Mouse (Mus musculus): ENCODE results near the gene Olfr807. TPM values are rescaled to one million over a fixed set of nuclear protein-coding genes. Genes with fewer than 3 reads are reported as not detected.

The Olfr807 gene
- polyA plus RNA-seq (2017; shearing (Covaris generic)) = under 1 TPM in 1 of 2 experiments, not detected in 1; 0.82 TPM

DNA sequence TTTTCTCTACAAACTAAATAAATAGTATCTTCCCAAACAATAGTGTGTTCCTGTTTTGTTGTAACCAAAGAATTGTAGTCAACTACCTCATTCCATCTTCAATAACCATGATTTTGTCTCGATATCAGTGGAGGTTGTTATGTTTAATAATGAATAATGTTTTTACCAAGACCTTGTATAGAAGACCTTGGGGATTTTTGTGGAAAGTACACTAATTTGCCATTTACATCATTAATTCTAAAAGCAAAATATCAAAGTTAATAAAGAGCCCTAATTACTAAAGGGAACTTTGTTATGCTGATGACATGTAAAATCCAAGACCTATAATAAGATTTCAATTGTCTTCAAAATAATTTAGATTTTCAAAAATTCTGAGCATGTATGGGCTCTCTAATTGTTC lies at the start of gene Olfr807:
TSS of gene Olfr807 (minus strand) at position 101 of the 400 bp plus-strand sequence.

DNA sequence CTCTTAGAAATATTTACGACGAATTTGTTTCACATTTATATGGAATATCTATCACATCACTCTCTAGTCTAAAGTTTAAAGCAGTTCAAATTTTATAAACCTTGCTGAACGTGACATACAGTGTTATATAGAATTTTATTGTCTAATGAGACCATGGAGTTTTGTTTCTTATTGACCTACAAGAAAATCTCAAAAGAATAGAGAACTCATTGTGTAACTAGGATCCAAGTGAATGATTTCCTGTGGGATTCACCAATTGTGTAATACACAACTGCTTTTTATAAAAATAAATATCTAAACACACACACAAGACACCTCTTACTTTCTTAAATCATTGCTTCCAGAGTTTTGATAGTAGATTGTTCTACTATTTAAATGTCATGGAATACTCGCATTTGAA lies 46.7 kb upstream of the Olfr807 start, which contains the start of gene Olfr811:
TSS of gene Olfr811 (minus strand) at position 101 of the 400 bp plus-strand sequence.

DNA sequence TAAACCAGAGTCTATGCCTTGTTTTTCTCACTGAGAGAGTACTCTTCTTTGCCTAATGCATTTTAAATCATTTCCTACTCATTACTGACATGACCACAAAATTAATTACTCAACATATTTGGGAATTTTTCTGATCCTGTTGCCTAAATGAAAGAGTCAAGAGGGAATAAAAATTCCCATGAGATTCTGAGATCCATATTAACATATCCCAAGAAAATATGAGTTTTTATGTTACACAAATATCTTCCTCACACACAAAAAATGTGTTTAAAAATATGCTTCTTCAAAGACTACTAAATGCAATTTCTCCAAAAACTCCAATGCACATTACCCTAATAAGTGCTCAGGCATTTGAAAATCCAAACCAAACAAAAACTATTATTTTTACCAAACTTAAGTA lies 37.2 kb upstream of the Olfr807 start, which contains the start of gene Olfr810:
TSS of gene Olfr810 (minus strand) at position 101 of the 400 bp plus-strand sequence.

DNA sequence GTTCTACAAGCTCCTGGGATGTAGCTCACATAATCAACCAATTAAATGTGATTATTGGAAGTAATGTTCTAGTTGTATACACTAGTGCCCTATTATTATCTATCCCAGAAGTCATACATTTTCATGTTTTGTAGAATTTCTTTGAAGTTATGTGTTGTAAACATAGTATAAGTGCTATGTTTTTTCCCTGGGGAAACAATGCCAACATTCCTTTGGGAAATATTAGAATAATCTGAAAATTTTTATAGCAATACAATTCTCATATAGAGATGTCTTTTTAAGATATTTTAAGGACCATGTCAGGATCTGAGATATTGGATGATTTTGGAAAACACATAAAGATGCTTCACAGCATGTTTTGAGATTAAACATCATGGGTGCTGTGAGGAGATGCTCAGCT lies 16.7 kb upstream of the Olfr807 start, which contains the start of gene Olfr809:
TSS of gene Olfr809 (plus strand) at position 301 of the 400 bp plus-strand sequence.

DNA sequence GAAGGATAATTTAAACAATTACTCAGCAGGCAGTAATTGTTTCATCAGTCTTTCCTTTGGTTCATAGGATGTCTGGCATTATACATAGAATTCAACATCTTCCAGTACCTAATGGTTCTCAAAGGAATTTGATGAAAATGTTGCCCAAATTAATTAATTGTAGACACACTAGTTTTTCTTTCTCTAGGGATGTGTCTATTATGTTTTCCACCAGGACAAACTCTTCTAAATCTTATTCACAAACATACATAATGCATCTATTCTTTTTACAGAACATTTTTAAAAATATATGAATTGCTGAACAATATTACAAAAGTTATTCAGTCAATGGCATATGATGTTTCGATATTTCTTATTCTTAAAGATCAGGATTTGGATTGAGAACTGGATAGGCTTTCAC lies 7.6 kb upstream of the Olfr807 start, which contains the start of gene Olfr808:
TSS of gene Olfr808 (plus strand) at position 301 of the 400 bp plus-strand sequence.

DNA sequence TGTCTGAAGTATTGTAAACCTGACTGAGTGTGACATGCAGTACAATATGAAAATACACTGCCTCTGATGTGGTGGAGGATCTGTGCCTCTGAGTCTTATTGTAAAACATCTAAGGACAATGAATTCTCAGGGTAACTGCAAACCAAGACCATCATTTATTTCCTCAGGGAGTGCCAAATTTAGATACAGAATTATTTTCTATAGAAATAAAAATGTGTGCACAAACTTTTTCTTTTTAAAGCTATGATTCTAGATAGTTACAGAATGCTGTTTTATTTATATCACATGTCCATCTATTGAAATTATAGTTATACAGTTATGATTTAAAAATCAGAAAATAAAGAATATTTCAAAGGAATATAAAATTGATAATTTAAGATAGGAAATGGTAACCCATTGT lies 15.8 kb downstream of the Olfr807 start, which contains the start of gene Olfr806:
TSS of gene Olfr806 (minus strand) at position 101 of the 400 bp plus-strand sequence.

DNA sequence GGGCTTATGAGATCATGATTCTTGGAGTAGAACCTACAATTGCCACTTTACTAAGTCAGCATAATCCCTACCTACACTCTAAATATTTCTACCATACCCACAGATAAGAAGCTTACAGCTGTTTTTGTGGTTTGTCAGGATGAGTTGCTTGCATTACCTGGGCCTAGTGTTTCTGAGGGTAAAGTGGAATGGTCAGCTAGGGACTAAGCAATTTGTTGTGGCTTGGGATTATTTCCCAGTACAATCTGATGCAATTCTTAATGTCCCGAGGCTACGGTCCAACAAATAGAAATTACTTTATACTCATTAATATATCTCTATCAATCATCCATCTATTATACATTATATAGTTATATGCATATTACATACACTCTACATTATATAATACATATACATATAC lies 28.3 kb downstream of the Olfr807 start, which contains the start of gene Olfr805:
TSS of gene Olfr805 (minus strand) at position 101 of the 400 bp plus-strand sequence.

Other genes starting within 250 kb of the Olfr807 start
- gene Olfr791, start 236.0 kb downstream of the Olfr807 start, polyA plus RNA-seq (2017; shearing (Covaris generic)) = under 1 TPM in 1 of 2 experiments, not detected in 1; 0.48 TPM
- under 1 TPM in 1 of 2 experiments, not detected in 1; 0.31 TPM for gene Olfr792, start 218.6 kb downstream of the Olfr807 start, polyA plus RNA-seq (2017; shearing (Covaris generic))
- gene Olfr794, start 190.1 kb downstream of the Olfr807 start, polyA plus RNA-seq (2017; shearing (Covaris generic)) = not detected
- not detected for gene Olfr796, start 145.2 kb downstream of the Olfr807 start, polyA plus RNA-seq (2017; shearing (Covaris generic))
- 1 to 10 TPM in 1 of 2 experiments, under 1 TPM in 1; 0.13 to 1.1 TPM for gene Olfr798, start 129.9 kb downstream of the Olfr807 start, polyA plus RNA-seq (2017; shearing (Covaris generic))
- gene Olfr799, start 120.3 kb downstream of the Olfr807 start, polyA plus RNA-seq (2017; shearing (Covaris generic)) = under 1 TPM in 1 of 2 experiments, not detected in 1; 0.43 TPM
- gene Olfr800, start 100.1 kb downstream of the Olfr807 start, polyA plus RNA-seq (2017; shearing (Covaris generic)) = not detected
- 1 to 10 TPM in 1 of 2 experiments, under 1 TPM in 1; 0.27 to 2.8 TPM for gene Olfr801, start 83.9 kb downstream of the Olfr807 start, polyA plus RNA-seq (2017; shearing (Covaris generic))
- gene Olfr802, start 69.6 kb downstream of the Olfr807 start, polyA plus RNA-seq (2017; shearing (Covaris generic)) = under 1 TPM in 1 of 2 experiments, not detected in 1; 0.13 TPM
- gene Olfr803, start 63.5 kb downstream of the Olfr807 start, polyA plus RNA-seq (2017; shearing (Covaris generic)) = not detected
- under 1 TPM; 0.02 to 0.07 TPM for gene Olfr804, start 54.6 kb downstream of the Olfr807 start, polyA plus RNA-seq (2017; shearing (Covaris generic))
- gene Olfr805, start 28.4 kb downstream of the Olfr807 start, polyA plus RNA-seq (2017; shearing (Covaris generic)) = not detected
- not detected for gene Olfr806, start 15.9 kb downstream of the Olfr807 start, polyA plus RNA-seq (2017; shearing (Covaris generic))
- not detected for gene Olfr808, start 7.7 kb upstream of the Olfr807 start, polyA plus RNA-seq (2017; shearing (Covaris generic))
- gene Olfr809, start 16.8 kb upstream of the Olfr807 start, polyA plus RNA-seq (2017; shearing (Covaris generic)) = under 1 TPM; 0.07 to 0.22 TPM
- not detected for gene Olfr810, start 37.1 kb upstream of the Olfr807 start, polyA plus RNA-seq (2017; shearing (Covaris generic))
- gene Olfr811, start 46.6 kb upstream of the Olfr807 start, polyA plus RNA-seq (2017; shearing (Covaris generic)) = not detected
- gene Olfr812, start 88.3 kb upstream of the Olfr807 start, polyA plus RNA-seq (2017; shearing (Covaris generic)) = 1 to 10 TPM in 1 of 2 experiments, under 1 TPM in 1; 0.20 to 1.2 TPM
- gene Olfr813, start 97.6 kb upstream of the Olfr807 start, polyA plus RNA-seq (2017; shearing (Covaris generic)) = not detected
- under 1 TPM in 1 of 2 experiments, not detected in 1; 0.91 TPM for gene Olfr814, start 122.1 kb upstream of the Olfr807 start, polyA plus RNA-seq (2017; shearing (Covaris generic))
- 1 to 10 TPM in 1 of 2 experiments, under 1 TPM in 1; 0.18 to 1.8 TPM for gene Olfr815, start 148.1 kb upstream of the Olfr807 start, polyA plus RNA-seq (2017; shearing (Covaris generic))
- gene Olfr816, start 157.8 kb upstream of the Olfr807 start, polyA plus RNA-seq (2017; shearing (Covaris generic)) = 1 to 10 TPM in 1 of 2 experiments, under 1 TPM in 1; 0.37 to 1.4 TPM
- gene Olfr818, start 191.3 kb upstream of the Olfr807 start, polyA plus RNA-seq (2017; shearing (Covaris generic)) = not detected
- not detected for gene Olfr819, start 209.5 kb upstream of the Olfr807 start, polyA plus RNA-seq (2017; shearing (Covaris generic))
- gene Olfr247, start 218.3 kb upstream of the Olfr807 start, polyA plus RNA-seq (2017; shearing (Covaris generic)) = not detected
- gene Gm10310, start 227.3 kb upstream of the Olfr807 start, polyA plus RNA-seq (2017; shearing (Covaris generic)) = 1 to 10 TPM in 1 of 2 experiments, under 1 TPM in 1; 0.16 to 1.0 TPM

All from inflammation-experienced regulatory T-cells (primary cell).